Mouse (Mus musculus): ENCODE measurements around the gene Plekhb2.

DNA sequence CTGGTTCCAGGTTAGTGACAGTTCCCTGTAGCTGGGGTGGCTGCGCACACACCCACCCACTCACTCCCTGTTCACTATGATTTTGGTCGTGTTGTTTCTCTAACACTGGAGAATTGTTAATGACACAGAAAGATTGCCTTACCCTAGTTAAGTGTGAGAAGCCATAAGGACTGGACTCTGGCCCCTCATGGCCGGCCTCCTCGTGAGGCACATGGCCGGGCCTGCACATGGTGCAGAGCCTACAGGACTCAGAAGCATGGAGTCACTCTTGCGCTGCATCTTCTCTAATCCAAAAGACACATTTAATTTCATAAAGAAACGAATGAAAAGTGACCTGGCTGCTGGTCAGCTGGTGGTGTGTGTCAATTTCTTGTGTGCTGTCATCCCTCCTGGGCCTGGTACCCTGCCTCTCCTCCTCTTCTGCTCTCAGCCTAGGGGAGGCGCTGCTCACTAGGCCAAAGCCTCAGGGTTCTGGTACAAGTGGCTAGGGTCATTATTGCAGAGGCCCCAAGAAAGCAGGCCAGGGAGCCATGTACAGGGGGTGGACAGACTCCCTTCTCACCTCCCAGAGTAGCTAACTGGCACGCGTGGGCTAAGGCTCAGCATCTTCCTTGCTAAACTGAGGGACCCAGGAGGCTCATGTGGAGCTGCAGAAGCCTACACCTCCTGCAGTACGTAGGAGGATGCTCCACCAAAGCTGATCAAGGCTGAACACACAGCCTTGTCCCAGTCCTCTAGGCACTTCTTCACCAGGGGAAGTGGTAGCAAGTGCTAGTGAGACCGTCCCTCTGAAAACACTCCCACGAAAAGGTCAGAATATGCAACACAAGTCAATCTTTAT, 37.1 kb upstream of the Plekhb2 start:
- TF ChIP-seq CTCF (IDR thresholded peaks at IDR 0.05; ENCODE audit: insufficient read depth, low read length) (0 out of 2 replicates have a peak, but pooled peaks have one; percentile 14), POLR2A (IDR thresholded peaks at IDR 0.05; ENCODE audit: borderline replicate concordance, extremely low read depth, low read depth, low read length) (no peak)
